Mouse (Mus musculus) kidney, adult 2 months (tissue): Measurements from ENCODE around the gene Ush1c. TPM values are rescaled to one million over a fixed set of nuclear protein-coding genes. Genes with fewer than 3 reads are reported as not detected.
A peak's percentile ranks its signal among the peaks of the same experiment; 100 is the strongest.

Source experiments
- DNase-seq: peaks from one replicate; pipeline ENCODE4 v3.0.0; 2021
- H3K27ac ChIP-seq: fragments of 200-500 bp; 2 replicates; pipeline ENCODE4 v1.5.1; 2012; ENCODE audit warnings: low read depth, low read length, control low read depth, inconsistent platforms; ENCODE audit not compliant: insufficient read depth
- H3K27me3 ChIP-seq: fragments of 200-500 bp; replicated peaks from 2 replicates; pipeline ENCODE4 v1.6.1; 2012; ENCODE audit warnings: mild to moderate bottlenecking, moderate library complexity, low read length, inconsistent platforms; ENCODE audit not compliant: control insufficient read depth, insufficient read depth
- H3K36me3 ChIP-seq: fragments of 200-500 bp; 2 replicates; pipeline ENCODE4 v1.6.1; 2012; ENCODE audit warnings: mild to moderate bottlenecking, moderate library complexity, low read length, inconsistent platforms; ENCODE audit not compliant: control insufficient read depth, insufficient read depth
- H3K4me1 ChIP-seq: fragments of 200-500 bp; 2 replicates; pipeline ENCODE4 v1.6.1; 2011; ENCODE audit warnings: low read length; ENCODE audit not compliant: control insufficient read depth, insufficient read depth
- H3K4me3 ChIP-seq: fragments of 200-500 bp; 2 replicates; pipeline ENCODE4 v1.5.1; 2011; ENCODE audit warnings: mild to moderate bottlenecking, low read depth, low read length, control low read depth; ENCODE audit not compliant: insufficient read depth
- CTCF ChIP-seq: fragments of 200-500 bp; conservative IDR thresholded peaks from 2 replicates; pipeline ENCODE4 v1.5.1; 2011; ENCODE audit warnings: low read depth, mild to moderate bottlenecking, control low read depth, low read length, moderate library complexity, mixed read lengths; ENCODE audit not compliant: insufficient read depth, insufficient read length
- POLR2A ChIP-seq: fragments of 200-500 bp; IDR thresholded peaks from one replicate; pipeline ENCODE4 v1.6.1; 2011; ENCODE audit warnings: low read depth, low read length, control low read depth
- WGBS: fragments of 180-500 bp; shearing (Covaris S2); methylation state at CpG from one replicate; pipeline ENCODE4 v1.1.7; 2018; 5-methylcytosine and 5-hydroxymethylcytosine counted together
- polyA plus RNA-seq: library from polyadenylated mRNA; depleted of rRNA; stranded (reverse); fragments of >200 nt; gene quantifications from 2 replicates; pipeline ENCODE4 v1.2.3, GENCODE M21; 2012

Gene Ush1c
- polyA plus RNA-seq, 1 experiment: 52.4 TPM

- H3K27ac ChIP-seq: no peak overlapping the region
- H3K4me3 ChIP-seq: no peak overlapping the region
- no peaks in the 10 kb centered on the region for H3K27me3 ChIP-seq
- DNase-seq: no peak
- TF ChIP-seq POLR2A (no peak), CTCF (no peak)
- no peaks in the 10 kb centered on the region for H3K36me3 ChIP-seq
- WGBS: 83% methylated on average over 6 of the region's 6 CpGs
- no peaks in the 10 kb centered on the region for H3K4me1 ChIP-seq
Measured at GRCm38 (mm10) chr7:46210276-46210675, 28.0 kb downstream of the Ush1c start.

- 90% methylated on average over 8 of the region's 8 CpGs for WGBS
- no peak overlapping the region for H3K27ac ChIP-seq
Measured at GRCm38 (mm10) chr7:46208131-46208530, 30.2 kb downstream of the Ush1c start.

DNA sequence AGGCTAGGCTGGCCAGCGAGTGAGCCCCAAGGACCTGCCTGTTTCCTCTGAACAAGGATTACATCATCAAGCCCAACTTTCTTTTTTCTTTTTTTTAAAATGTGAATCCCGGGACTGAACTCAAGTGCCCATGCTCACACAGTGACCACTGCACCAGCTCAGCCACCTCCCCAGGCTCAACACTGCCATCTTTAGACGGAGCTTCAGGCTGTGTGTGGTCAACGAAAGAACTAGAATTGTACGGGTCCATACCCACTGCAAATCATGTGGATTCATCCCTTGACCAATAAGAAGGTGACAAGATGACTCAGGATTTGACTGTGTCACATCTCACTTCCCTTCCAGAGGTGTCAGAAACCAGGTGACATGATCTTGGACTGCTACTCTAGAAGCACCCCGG, 33.5 kb downstream of the Ush1c start:
- no peaks in the 10 kb centered on the region for H3K27me3 ChIP-seq
- H3K36me3 ChIP-seq: no peaks in the 10 kb centered on the region
- no peak for TF ChIP-seq POLR2A
- no peak for TF ChIP-seq CTCF
- no peak for DNase-seq
- WGBS: 72% methylated on average over 6 of the region's 6 CpGs
- H3K4me3 ChIP-seq: no peak overlapping the region
- no peaks in the 10 kb centered on the region for H3K4me1 ChIP-seq
- no peak overlapping the region for H3K27ac ChIP-seq

More at GRCm38 (mm10) chr7:46208131-46208530, 30.2 kb downstream of the Ush1c start:
- Histone ChIP-seq H3K4me1 (no peaks in the 10 kb centered on the region), H3K4me3 (no peak overlapping the region), H3K36me3 (no peaks in the 10 kb centered on the region), H3K27me3 (no peaks in the 10 kb centered on the region)
- TF ChIP-seq POLR2A (no peak), CTCF (no peak)
- no peak for DNase-seq

DNA sequence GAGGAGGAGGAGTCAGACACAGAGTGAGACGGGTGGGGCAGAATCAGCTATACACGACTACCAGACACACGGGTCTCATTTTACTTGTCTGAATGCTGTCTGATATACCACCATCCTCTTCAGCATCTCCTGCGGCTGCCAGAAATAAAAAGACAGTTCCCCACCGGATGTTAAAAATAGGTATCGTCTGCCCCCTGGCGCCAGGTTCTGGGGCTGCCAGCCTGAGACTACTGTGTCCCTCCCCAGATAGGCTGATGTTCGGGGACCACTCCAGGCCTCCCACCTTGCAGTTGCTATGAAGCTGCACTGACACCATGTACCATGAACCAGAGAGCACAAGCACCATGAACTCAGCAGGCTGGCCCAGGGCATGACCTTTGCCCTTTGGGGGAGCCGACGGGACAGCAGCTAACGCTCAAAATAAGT, 34.2 kb downstream of the Ush1c start:
- Histone ChIP-seq H3K27ac (no peak overlapping the region), H3K4me3 (no peak overlapping the region), H3K4me1 (no peaks in the 10 kb centered on the region), H3K27me3 (no peaks in the 10 kb centered on the region), H3K36me3 (no peaks in the 10 kb centered on the region)
- TF ChIP-seq POLR2A: no peak
- TF ChIP-seq CTCF: no peak; the same call in 1 of the 2 replicates
- DNase-seq: peak; percentile 10
- 31% methylated on average over 11 of the region's 11 CpGs for WGBS

- 45% methylated on average over 14 of the region's 14 CpGs for WGBS
- H3K27me3 ChIP-seq: no peaks in the 10 kb centered on the region
- H3K27ac ChIP-seq: no peak overlapping the region
- DNase-seq: no peak
- H3K4me1 ChIP-seq: no peaks in the 10 kb centered on the region
- no peak for TF ChIP-seq POLR2A
- no peak for TF ChIP-seq CTCF
- H3K36me3 ChIP-seq: no peaks in the 10 kb centered on the region
- no peak overlapping the region for H3K4me3 ChIP-seq
Measured at GRCm38 (mm10) chr7:46201649-46202048, 36.7 kb downstream of the Ush1c start.

DNA sequence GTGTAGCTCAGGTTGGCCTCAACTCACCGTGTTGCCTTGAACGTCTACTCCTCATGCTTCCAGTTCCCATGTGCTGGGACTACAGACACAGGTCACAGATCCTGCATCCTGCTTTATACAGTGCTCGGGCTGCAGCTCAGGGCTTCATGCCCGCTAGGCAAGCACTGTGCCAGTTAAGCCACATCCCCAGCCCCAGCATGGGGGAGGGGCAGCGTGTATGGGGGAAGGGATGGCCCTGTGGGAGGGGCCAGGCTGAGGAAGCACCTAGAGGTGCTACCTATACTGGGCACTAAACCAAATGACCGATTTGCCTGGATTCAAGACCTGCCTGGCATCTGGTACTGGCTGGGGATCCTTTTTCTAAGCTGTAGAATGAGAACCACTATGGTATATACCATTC, 38.3 kb downstream of the Ush1c start:
- H3K27me3 ChIP-seq: no peaks in the 10 kb centered on the region
- no peaks in the 10 kb centered on the region for H3K4me1 ChIP-seq
- H3K36me3 ChIP-seq: no peaks in the 10 kb centered on the region
- H3K27ac ChIP-seq: no peak overlapping the region
- DNase-seq: no peak
- H3K4me3 ChIP-seq: no peak overlapping the region
- 61% methylated on average over 6 of the region's 6 CpGs for WGBS
- TF ChIP-seq POLR2A: no peak
- no peak for TF ChIP-seq CTCF

DNA sequence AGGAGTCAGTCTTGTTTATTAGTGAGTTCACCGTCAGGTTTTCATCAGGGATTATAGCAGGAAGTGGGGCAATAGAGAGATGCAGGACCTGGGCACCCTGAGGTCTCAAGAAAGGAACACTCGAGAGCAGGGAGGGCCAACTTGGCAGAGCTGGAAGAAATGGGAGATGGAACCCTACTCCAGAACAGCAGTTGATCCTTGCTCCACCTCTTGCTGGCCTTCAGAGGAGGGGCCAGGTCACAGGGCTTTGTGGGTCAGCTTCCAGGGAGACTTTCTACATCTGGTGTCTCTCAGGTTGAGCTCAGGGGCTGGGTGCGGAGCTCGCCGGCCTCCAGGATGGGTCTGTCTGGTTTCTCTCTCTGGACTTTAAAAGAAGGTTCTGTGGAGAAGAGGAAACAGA, 42.9 kb downstream of the Ush1c start:
- 87% methylated on average over 5 of the region's 5 CpGs for WGBS
- H3K36me3 ChIP-seq: no peaks in the 10 kb centered on the region
- TF ChIP-seq POLR2A: no peak
- TF ChIP-seq CTCF: no peak
- no peaks in the 10 kb centered on the region for H3K27me3 ChIP-seq
- no peak overlapping the region for H3K4me3 ChIP-seq
- H3K27ac ChIP-seq: no peak overlapping the region
- DNase-seq: no peak
- no peaks in the 10 kb centered on the region for H3K4me1 ChIP-seq

DNA sequence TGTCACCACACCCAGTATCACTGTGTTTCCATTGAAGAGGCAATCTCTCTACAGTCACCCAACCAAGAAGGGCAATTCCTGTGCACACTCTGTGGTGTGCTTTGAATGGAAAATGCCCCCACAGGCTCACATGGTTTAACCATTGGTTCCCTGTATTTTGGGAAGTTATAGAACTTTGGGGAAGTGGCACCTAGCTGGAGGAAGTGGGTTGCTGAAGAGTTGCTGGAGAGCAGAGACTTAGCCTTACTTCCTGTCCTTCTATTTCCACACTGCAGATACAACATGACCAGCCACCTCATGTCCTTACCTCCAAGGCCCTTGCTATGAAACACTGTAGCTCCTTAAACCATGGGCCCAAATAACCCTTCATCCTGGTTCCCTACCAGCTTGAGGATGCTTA, 54.1 kb downstream of the Ush1c start:
- TF ChIP-seq POLR2A: no peak
- no peak for TF ChIP-seq CTCF
- no peak overlapping the region for H3K27ac ChIP-seq
- no peaks in the 10 kb centered on the region for H3K4me1 ChIP-seq
- DNase-seq: no peak
- no peaks in the 10 kb centered on the region for H3K36me3 ChIP-seq
- no peak overlapping the region for H3K4me3 ChIP-seq
- H3K27me3 ChIP-seq: no peaks in the 10 kb centered on the region
